Mouse (Mus musculus): Measurements from ENCODE around the gene Ppp1r12b. TPM values are rescaled to one million over a fixed set of nuclear protein-coding genes. Genes with fewer than 3 reads are reported as not detected.

The Ppp1r12b gene
- total and polyA plus RNA-seq, 3 experiments, result 0.64 to 1.8 (median 1.6) TPM

- in situ Hi-C loops (cut with MboI; ENCODE audit: low pct_ligation_motif_present, low pct_unique_long_range_greater_than_20kb, low sequenced_read_pairs), result no loop called here
- no peak for DNase-seq (ENCODE audit: extremely low read depth)
- H3K9ac ChIP-seq (ENCODE audit: insufficient read depth, low read depth), result no peak overlapping the region
- no peak for TF ChIP-seq IRF4 (IDR thresholded peaks at IDR 0.05; ENCODE audit: low read depth, low read length)
- no peak for TF ChIP-seq UBTF (IDR thresholded peaks at IDR 0.05; ENCODE audit: low read depth, low read length)
- TF ChIP-seq ZNF384 (IDR thresholded peaks at IDR 0.05; ENCODE audit: low read depth, low read length), result no peak
- no peak for TF ChIP-seq MAX (IDR thresholded peaks at IDR 0.05; ENCODE audit: low read length)
- TF ChIP-seq ZKSCAN1 (IDR thresholded peaks at IDR 0.05; ENCODE audit: borderline replicate concordance, low read depth, low read length), result no peak
- no peak for TF ChIP-seq BHLHE40 (IDR thresholded peaks at IDR 0.05; ENCODE audit: low read depth, low read length)
- no peak for TF ChIP-seq USF2 (conservative IDR thresholded peaks at IDR 0.05; ENCODE audit: low read depth, low read length)
- TF ChIP-seq MEF2A (IDR thresholded peaks at IDR 0.05; ENCODE audit: borderline replicate concordance, low read depth, low read length), result no peak
- TF ChIP-seq MYC (IDR thresholded peaks at IDR 0.05; ENCODE audit: low read depth, low read length), result no peak
- TF ChIP-seq RCOR1 (conservative IDR thresholded peaks at IDR 0.05; ENCODE audit: low read depth, low read length), result no peak
- TF ChIP-seq PAX5 (IDR thresholded peaks at IDR 0.05; ENCODE audit: low read length), result no peak
- no peak for TF ChIP-seq SMC3 (IDR thresholded peaks at IDR 0.05; ENCODE audit: low read depth, low read length)
- no peak for TF ChIP-seq NELFE (IDR thresholded peaks at IDR 0.05; ENCODE audit: low read depth, low read length)
- no peak overlapping the region for H3K4me3 ChIP-seq (replicated peaks in 1 of 3; ENCODE audit: low read depth in 2 of 3, low read length in 2 of 3, poor library complexity in 1 of 3)
- H3K9me3 ChIP-seq (replicated peaks; ENCODE audit: low read length), result no peaks in the 10 kb centered on the region
- H3K36me3 ChIP-seq (replicated peaks in 1 of 2; ENCODE audit: control insufficient read depth in 1 of 2, insufficient read depth in 1 of 2, low read length in 1 of 2), result peaks cover 0 to 9% of the 10 kb centered on the region in 2 experiments
- H3K4me2 ChIP-seq (ENCODE audit: insufficient read depth, low read depth, poor library complexity, severe bottlenecking), result no peak overlapping the region
- peaks cover 0 to 10% of the 10 kb centered on the region in 2 experiments; a peak in 2 of 4 replicates for H3K4me1 ChIP-seq (ENCODE audit: control insufficient read depth in 1 of 2, insufficient read depth in 2 of 2)
- dilution Hi-C loops (cut with MboI; ENCODE audit: extremely low pct_ligation_motif_present, extremely low pct_unique_long_range_greater_than_20kb, low sequenced_read_pairs), result no loop called here
- H3K27ac ChIP-seq (ENCODE audit: insufficient read depth, low read depth), result no peak overlapping the region
- no peaks in the 10 kb centered on the region for H3K79me2 ChIP-seq (replicated peaks; ENCODE audit: control insufficient read depth, extremely low read depth, insufficient read depth, poor library complexity, severe bottlenecking)
- H3K27me3 ChIP-seq (replicated peaks), result no peaks in the 10 kb centered on the region
These were observed 60.9 kb downstream of the Ppp1r12b start for GRCm38 (mm10) chr1:134894803-134895202.

GRCm38 (mm10) chr1:134891916-134892315 is 63.8 kb downstream of the Ppp1r12b start:
- H3K27ac ChIP-seq (ENCODE audit: insufficient read depth, low read depth), result no peak overlapping the region
- H3K9me3 ChIP-seq (replicated peaks; ENCODE audit: low read length), result no peaks in the 10 kb centered on the region
- no peaks in the 10 kb centered on the region for H3K79me2 ChIP-seq (replicated peaks; ENCODE audit: control insufficient read depth, extremely low read depth, insufficient read depth, poor library complexity, severe bottlenecking)
- peaks cover 0 to 10% of the 10 kb centered on the region in 2 experiments; a peak in 2 of 4 replicates for H3K4me1 ChIP-seq (ENCODE audit: control insufficient read depth in 1 of 2, insufficient read depth in 2 of 2)
- DNase-seq (ENCODE audit: extremely low read depth), result no peak
- H3K27me3 ChIP-seq (replicated peaks), result no peaks in the 10 kb centered on the region
- H3K4me2 ChIP-seq (ENCODE audit: insufficient read depth, low read depth, poor library complexity, severe bottlenecking), result no peak overlapping the region
- H3K4me3 ChIP-seq (replicated peaks in 1 of 3; ENCODE audit: low read depth in 2 of 3, low read length in 2 of 3, poor library complexity in 1 of 3), result no peak overlapping the region
- H3K36me3 ChIP-seq (replicated peaks in 1 of 2; ENCODE audit: control insufficient read depth in 1 of 2, insufficient read depth in 1 of 2, low read length in 1 of 2), result peaks cover 0 to 9% of the 10 kb centered on the region in 2 experiments
- in situ Hi-C loops (cut with MboI; ENCODE audit: low pct_ligation_motif_present, low pct_unique_long_range_greater_than_20kb, low sequenced_read_pairs) (no loop called here), dilution Hi-C loops (cut with MboI; ENCODE audit: extremely low pct_ligation_motif_present, extremely low pct_unique_long_range_greater_than_20kb, low sequenced_read_pairs) (no loop called here)
- H3K9ac ChIP-seq (ENCODE audit: insufficient read depth, low read depth), result no peak overlapping the region
- TF ChIP-seq CTCF (conservative IDR thresholded peaks at IDR 0.05 in 1 of 2, IDR thresholded peaks at IDR 0.05 in 1 of 2; ENCODE audit: low read depth in 2 of 2, low read length in 2 of 2) (no peak), ETS1 (conservative IDR thresholded peaks at IDR 0.05; ENCODE audit: low read depth, low read length) (no peak)

GRCm38 (mm10) chr1:134889629-134890028 is 66.1 kb downstream of the Ppp1r12b start:
- Histone ChIP-seq H3K27me3 (replicated peaks) (no peaks in the 10 kb centered on the region), H3K27ac (ENCODE audit: insufficient read depth, low read depth) (no peak overlapping the region), H3K79me2 (replicated peaks; ENCODE audit: control insufficient read depth, extremely low read depth, insufficient read depth, poor library complexity, severe bottlenecking) (no peaks in the 10 kb centered on the region), H3K9me3 (replicated peaks; ENCODE audit: low read length) (no peaks in the 10 kb centered on the region), H3K4me3 (replicated peaks in 1 of 3; ENCODE audit: low read depth in 2 of 3, low read length in 2 of 3, poor library complexity in 1 of 3) (no peak overlapping the region), H3K9ac (ENCODE audit: insufficient read depth, low read depth) (no peak overlapping the region), H3K4me1 (ENCODE audit: control insufficient read depth in 1 of 2, insufficient read depth in 2 of 2) (peaks cover 0 to 10% of the 10 kb centered on the region in 2 experiments; a peak in 2 of 4 replicates), H3K4me2 (ENCODE audit: insufficient read depth, low read depth, poor library complexity, severe bottlenecking) (no peak overlapping the region), H3K36me3 (replicated peaks in 1 of 2; ENCODE audit: control insufficient read depth in 1 of 2, insufficient read depth in 1 of 2, low read length in 1 of 2) (peaks cover 0 to 7% of the 10 kb centered on the region in 2 experiments)
- in situ Hi-C loops (cut with MboI; ENCODE audit: low pct_ligation_motif_present, low pct_unique_long_range_greater_than_20kb, low sequenced_read_pairs), result no loop called here
- no peak for TF ChIP-seq ELF1 (IDR thresholded peaks at IDR 0.05; ENCODE audit: low read depth, low read length)
- DNase-seq (ENCODE audit: extremely low read depth), result no peak
- dilution Hi-C loops (cut with MboI; ENCODE audit: extremely low pct_ligation_motif_present, extremely low pct_unique_long_range_greater_than_20kb, low sequenced_read_pairs), result no loop called here

Measured in CH12.LX (cell line).